Mouse (Mus musculus) spleen, adult 2 months (tissue): ENCODE data around the gene Ovol1. TPM values are rescaled to one million over a fixed set of nuclear protein-coding genes. Genes with fewer than 3 reads are reported as not detected.

Source experiments
- DNase-seq, 2 experiments: peaks; one replicate each; pipeline versions ENCODE4 v3.0.0 to v3.0.0-alpha.2; 2012 to 2021; ENCODE audit warnings: low spot score in 2 of 2, low read depth in 1 of 2
- H3K27ac ChIP-seq: fragments of 200-500 bp; 2 replicates; pipeline ENCODE4 v1.5.1; 2012; ENCODE audit warnings: low read length, inconsistent platforms; ENCODE audit not compliant: insufficient read depth
- H3K27me3 ChIP-seq: fragments of 200-500 bp; 2 replicates; pipeline ENCODE4 v1.6.1; 2012; ENCODE audit warnings: mild to moderate bottlenecking, moderate library complexity, low read length, inconsistent platforms; ENCODE audit not compliant: control insufficient read depth, insufficient read depth
- H3K36me3 ChIP-seq: fragments of 200-500 bp; 2 replicates; pipeline ENCODE4 v1.6.1; 2012; ENCODE audit warnings: mild to moderate bottlenecking, low read length, inconsistent platforms; ENCODE audit not compliant: control insufficient read depth, insufficient read depth
- H3K4me1 ChIP-seq: fragments of 200-500 bp; 2 replicates; pipeline ENCODE4 v1.6.1; 2011; ENCODE audit warnings: inconsistent platforms; ENCODE audit not compliant: control insufficient read depth, insufficient read depth, insufficient read length
- H3K4me3 ChIP-seq: fragments of 200-500 bp; 2 replicates; pipeline ENCODE4 v1.5.1; 2011; ENCODE audit warnings: mild to moderate bottlenecking, inconsistent platforms; ENCODE audit not compliant: insufficient read depth, insufficient read length; ENCODE audit errors: extremely low read depth
- CTCF ChIP-seq: fragments of 200-500 bp; IDR thresholded peaks from 2 replicates; pipeline ENCODE4 v1.5.1; 2011; ENCODE audit warnings: mild to moderate bottlenecking, inconsistent platforms; ENCODE audit not compliant: insufficient read depth, insufficient read length, insufficient replicate concordance; ENCODE audit errors: extremely low read depth
- POLR2A ChIP-seq: fragments of 200-500 bp; IDR thresholded peaks from 2 replicates; pipeline ENCODE4 v1.6.1; 2011; ENCODE audit warnings: low read depth, low read length, inconsistent platforms
- WGBS: fragments of 180-500 bp; shearing (Covaris S2); methylation state at CpG from one replicate; pipeline ENCODE4 v1.1.7; 2018; 5-methylcytosine and 5-hydroxymethylcytosine counted together
- polyA plus RNA-seq: library from polyadenylated mRNA; depleted of rRNA; stranded (reverse); fragments of >200 nt; gene quantifications from 2 replicates; pipeline ENCODE4 v1.2.3, GENCODE M21; 2012

Gene Ovol1
- polyA plus RNA-seq, 1 experiment: 0.05 TPM

GRCm38 (mm10) chr19:5529325-5530137 is 30.9 kb downstream of the Ovol1 start:
- peak; percentile 78 to 94 for DNase-seq
- H3K27ac ChIP-seq: 0 out of 2 replicates have a peak overlapping the region, but pooled peaks have one; percentile 18
- H3K27me3 ChIP-seq: no peaks in the 10 kb centered on the region
- 19% methylated on average over 20 of the region's 20 CpGs for WGBS
- peak overlapping the region; percentile 40; the same call in 1 of the 2 replicates for H3K4me3 ChIP-seq
- TF ChIP-seq POLR2A (no peak), CTCF (peak; percentile 100)
- H3K36me3 ChIP-seq: no peaks in the 10 kb centered on the region
- peaks cover 5% of the 10 kb centered on the region; the same call in 1 of the 2 replicates for H3K4me1 ChIP-seq

- Histone ChIP-seq H3K27me3 (no peaks in the 10 kb centered on the region), H3K4me3 (no peak overlapping the region), H3K36me3 (no peaks in the 10 kb centered on the region), H3K27ac (no peak overlapping the region), H3K4me1 (peaks cover 5% of the 10 kb centered on the region; the same call in 1 of the 2 replicates)
- no peak for TF ChIP-seq POLR2A
- no peak for TF ChIP-seq CTCF
- 81% methylated on average over 5 of the region's 5 CpGs for WGBS
- DNase-seq: no peak
These were observed 35.2 kb downstream of the Ovol1 start for GRCm38 (mm10) chr19:5525204-5525603.

- H3K27me3 ChIP-seq: no peaks in the 10 kb centered on the region
- H3K36me3 ChIP-seq: no peaks in the 10 kb centered on the region
- no peaks in the 10 kb centered on the region for H3K4me1 ChIP-seq
- 92% methylated on average over 3 of the region's 3 CpGs for WGBS
- H3K4me3 ChIP-seq: no peak overlapping the region
- TF ChIP-seq CTCF (no peak), POLR2A (no peak)
- no peak overlapping the region for H3K27ac ChIP-seq
- DNase-seq: no peak
These were observed 41.7 kb downstream of the Ovol1 start for GRCm38 (mm10) chr19:5518721-5519120.

- H3K4me3 ChIP-seq: no peak overlapping the region
- no peaks in the 10 kb centered on the region for H3K27me3 ChIP-seq
- H3K4me1 ChIP-seq: no peaks in the 10 kb centered on the region; the same call in 1 of the 2 replicates
- no peak for DNase-seq
- no peak overlapping the region for H3K27ac ChIP-seq
- no peak for TF ChIP-seq CTCF
- no peaks in the 10 kb centered on the region for H3K36me3 ChIP-seq
- 94% methylated on average over 8 of the region's 8 CpGs for WGBS
These were observed 43.4 kb downstream of the Ovol1 start for GRCm38 (mm10) chr19:5516906-5517505.

GRCm38 (mm10) chr19:5515840-5516777 is 44.3 kb downstream of the Ovol1 start:
- Histone ChIP-seq H3K27me3 (no peaks in the 10 kb centered on the region), H3K27ac (no peak overlapping the region), H3K36me3 (no peaks in the 10 kb centered on the region), H3K4me3 (no peak overlapping the region), H3K4me1 (peaks cover 6% of the 10 kb centered on the region; the same call in 1 of the 2 replicates)
- no peak for DNase-seq
- 96% methylated on average over 7 of the region's 7 CpGs for WGBS
- no peak for TF ChIP-seq POLR2A
- no peak for TF ChIP-seq CTCF

GRCm38 (mm10) chr19:5513005-5513349 is 47.5 kb downstream of the Ovol1 start:
- Histone ChIP-seq H3K4me1 (peaks cover 7% of the 10 kb centered on the region; the same call in 1 of the 2 replicates), H3K36me3 (no peaks in the 10 kb centered on the region), H3K4me3 (no peak overlapping the region), H3K27ac (0 out of 2 replicates have a peak overlapping the region, but pooled peaks have one; percentile 8), H3K27me3 (no peaks in the 10 kb centered on the region)
- TF ChIP-seq CTCF (no peak), POLR2A (no peak)
- DNase-seq: no peak
- WGBS: 56% methylated on average over 3 of the region's 3 CpGs
